Mouse (Mus musculus): ENCODE results near the gene Exoc1.

- TF ChIP-seq MAX (IDR thresholded peaks at IDR 0.05) (no peak), CTCF (IDR thresholded peaks at IDR 0.05; ENCODE audit: control insufficient read depth, insufficient read depth, insufficient read length) (no peak), CEBPB (IDR thresholded peaks at IDR 0.05; ENCODE audit: low read depth) (no peak)
Measured at GRCm38 (mm10) chr5:76533186-76533585, 4.1 kb downstream of the Exoc1 start.
